Mouse (Mus musculus) ES-Bruce4 (cell line): ENCODE measurements around the gene Cyp2t4.

Source experiments
- CTCF ChIP-seq: IDR thresholded peaks from one replicate; pipeline ENCODE4 v1.8.1; 2011; ENCODE audit warnings: low read depth, low read length
- POLR2A ChIP-seq: IDR thresholded peaks from one replicate; pipeline ENCODE4 v1.8.1; 2011; ENCODE audit warnings: low read length; ENCODE audit not compliant: insufficient read depth

DNA sequence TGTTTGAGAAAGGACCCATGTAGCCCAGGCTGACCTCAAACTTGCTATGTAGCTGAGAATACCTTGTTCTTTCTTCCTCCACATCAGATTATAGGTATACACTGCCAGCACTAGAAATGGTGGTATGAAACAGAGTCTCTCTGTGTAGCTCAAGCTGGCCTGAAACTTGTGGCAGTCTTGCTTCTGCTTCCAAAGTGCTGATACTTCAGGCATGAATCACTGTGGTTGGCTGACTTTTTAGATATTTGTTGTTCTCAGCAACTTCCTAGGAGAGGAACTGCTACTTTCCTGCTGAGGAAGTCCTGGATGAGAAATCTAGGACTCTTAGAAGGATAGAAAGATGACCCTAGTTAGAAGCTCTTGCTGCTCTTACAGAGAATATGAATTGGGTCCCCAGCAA, 44.8 kb downstream of the Cyp2t4 start:
- no peak for TF ChIP-seq CTCF
- no peak for TF ChIP-seq POLR2A
